Mouse (Mus musculus) lung, postnatal 36 days (tissue): Measurements from ENCODE around the gene Slc4a8.
"Not testable (repeated sequence)": the region's sequence is repeated elsewhere in the genome, so short reads cannot be mapped to it uniquely, and the experiment has no call there.

Experiments
- DNase-seq: peaks from one replicate; pipeline ENCODE4 v3.0.0; 2022; ENCODE audit warnings: mixed read lengths

Gene Slc4a8

GRCm38 (mm10) chr15:100775189-100776166 lies 13.9 kb downstream of the Slc4a8 start:
- no peak for DNase-seq

GRCm38 (mm10) chr15:100776424-100776823 lies 14.9 kb downstream of the Slc4a8 start:
- DNase-seq, result no peak

- peak; percentile 52 for DNase-seq
Observed at GRCm38 (mm10) chr15:100777020-100778016, 15.8 kb downstream of the Slc4a8 start.

- DNase-seq, result no peak
Observed at GRCm38 (mm10) chr15:100779896-100780295, 18.3 kb downstream of the Slc4a8 start.

- no peak for DNase-seq
Observed at GRCm38 (mm10) chr15:100783244-100783987, 21.9 kb downstream of the Slc4a8 start.

GRCm38 (mm10) chr15:100790219-100790618 lies 28.7 kb downstream of the Slc4a8 start:
- DNase-seq, result no peak

GRCm38 (mm10) chr15:100792324-100792723 lies 30.8 kb downstream of the Slc4a8 start:
- DNase-seq, result no peak

- no peak for DNase-seq
Observed at GRCm38 (mm10) chr15:100800914-100801313, 39.4 kb downstream of the Slc4a8 start.

- DNase-seq, result peak; percentile 41
Observed at GRCm38 (mm10) chr15:100808062-100808461, 46.5 kb downstream of the Slc4a8 start.

- DNase-seq, result peak; percentile 10
Observed at GRCm38 (mm10) chr15:100808484-100808883, 46.9 kb downstream of the Slc4a8 start.

- DNase-seq, result no peak
Observed at GRCm38 (mm10) chr15:100810243-100810642, 48.7 kb downstream of the Slc4a8 start.

- DNase-seq, result no peak
Observed at GRCm38 (mm10) chr15:100813501-100813900, 52.0 kb downstream of the Slc4a8 start.

GRCm38 (mm10) chr15:100814066-100814465 lies 52.5 kb downstream of the Slc4a8 start:
- no peak for DNase-seq

GRCm38 (mm10) chr15:100815310-100815709 lies 53.8 kb downstream of the Slc4a8 start:
- DNase-seq, result no peak

- no peak for DNase-seq
Observed at GRCm38 (mm10) chr15:100818860-100819259, 57.3 kb downstream of the Slc4a8 start.

GRCm38 (mm10) chr15:100821824-100822223 lies 60.3 kb downstream of the Slc4a8 start:
- DNase-seq, result peak; percentile 16

- DNase-seq, result not testable (repeated sequence)
Observed at GRCm38 (mm10) chr15:100822370-100822769, 60.8 kb downstream of the Slc4a8 start.

- no peak for DNase-seq
Observed at GRCm38 (mm10) chr15:100825249-100825856, 63.8 kb downstream of the Slc4a8 start.

GRCm38 (mm10) chr15:100826076-100826475 lies 64.5 kb downstream of the Slc4a8 start:
- no peak for DNase-seq

- no peak for DNase-seq
Observed at GRCm38 (mm10) chr15:100829775-100830174, 68.2 kb downstream of the Slc4a8 start.

GRCm38 (mm10) chr15:100830682-100831081 lies 69.1 kb downstream of the Slc4a8 start:
- DNase-seq, result no peak

- no peak for DNase-seq
Observed at GRCm38 (mm10) chr15:100832144-100832543, 70.6 kb downstream of the Slc4a8 start.
